Comparison of ENCODE assay signal across 9 mouse cellular contexts in the genomic region with DNA sequence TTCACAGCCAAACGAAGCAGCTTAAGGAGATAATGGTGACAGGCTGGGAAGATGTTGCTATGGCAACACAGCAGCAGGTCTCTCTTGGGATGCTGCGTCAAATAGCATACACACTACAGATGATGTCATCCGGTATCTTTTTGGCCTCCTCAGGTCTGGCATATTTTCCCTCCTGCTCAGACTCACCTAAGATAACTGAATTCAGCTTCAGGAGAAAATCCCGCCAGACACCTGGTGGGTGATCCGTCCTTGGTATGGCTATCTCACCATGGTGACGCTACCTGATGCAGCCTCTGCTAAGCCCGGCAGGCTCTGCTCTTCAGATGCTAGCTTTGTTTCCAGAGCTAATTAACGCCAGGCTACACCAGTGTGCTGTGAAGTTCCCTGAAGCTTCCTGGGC. TPM values are rescaled to one million over a fixed set of nuclear protein-coding genes. Genes with fewer than 3 reads are reported as not detected.
A peak's percentile ranks its signal among the peaks of the same experiment; 100 is the strongest.
DNase-seq lines count a peak whose midpoint lies in the region; ATAC-seq and TF ChIP-seq lines count a peak whose summit lies in the region.
"Had no signal": no experiment of that assay in that cellular context is flagged by ENCODE, and none has a peak within 500 bp of the region (broad histone marks: within the 10 kb centered on the region; RNA-seq: fewer than 3 reads in every experiment).

No protein-coding gene starts in this region.

- intact Hi-C loops in left cerebral cortex, adult 2 months (cut with DNase I): no loop called here

- peak; percentile 71 for ATAC-seq in forebrain, embryonic 14.5 days
- no peak for ATAC-seq in intestine, postnatal 0 days
- no peak for ATAC-seq in liver, embryonic 12.5 days

- no peaks in the 10 kb centered on the region for H3K36me3 ChIP-seq in forebrain, embryonic 14.5 days (ENCODE audit: control insufficient read depth, insufficient read depth, low read length)
- H3K36me3 ChIP-seq in intestine, postnatal 0 days (ENCODE audit: control insufficient read depth, insufficient read depth): no peaks in the 10 kb centered on the region
- no peaks in the 10 kb centered on the region for H3K36me3 ChIP-seq in liver, embryonic 12.5 days

- no peak for TF ChIP-seq CTCF in left cerebral cortex, adult 2 months (IDR thresholded peaks at IDR 0.05)
- TF ChIP-seq CTCF in intestine, postnatal 0 days (IDR thresholded peaks at IDR 0.05; ENCODE audit: low read depth): no peak

- DNase-seq in cerebellum, adult 9-11 months: peak; percentile 66
- peak; percentile 96 for DNase-seq in forebrain, embryonic 14.5 days (ENCODE audit: low spot score)
- DNase-seq in left cerebral cortex, adult 2 months (ENCODE audit: extremely low spot score in 1 of 2, low spot score in 2 of 2): peak; percentile 52 to 58
- peak; percentile 77 for DNase-seq in retina, embryonic 14.5 days (ENCODE audit: low spot score)
- no peak for DNase-seq in urinary bladder, postnatal 14 days (ENCODE audit: low spot score)
- DNase-seq in T-cell, adult 2 months (ENCODE audit: low spot score): no peak

- 7% methylated on average over 8 of the region's 8 CpGs for WGBS in forebrain, embryonic 14.5 days
- WGBS in intestine, postnatal 0 days: 51% methylated on average over 8 of the region's 8 CpGs
- 37% methylated on average over 8 of the region's 8 CpGs for WGBS in liver, embryonic 12.5 days (ENCODE audit: insufficient replicate concordance)

- peak overlapping the region; percentile 39 for H3K4me2 ChIP-seq in forebrain, embryonic 14.5 days (ENCODE audit: low read length)
- no peak overlapping the region for H3K4me2 ChIP-seq in intestine, postnatal 0 days (replicated peaks; ENCODE audit: low read depth)
- H3K4me2 ChIP-seq in liver, embryonic 12.5 days: no peak overlapping the region

- H3K27ac ChIP-seq in forebrain, embryonic 14.5 days (ENCODE audit: low read depth, low read length): peak overlapping the region; percentile 93
- H3K27ac ChIP-seq in left cerebral cortex, adult 2 months: peak overlapping the region; percentile 92
- no peak overlapping the region for H3K27ac ChIP-seq in intestine, postnatal 0 days (ENCODE audit: low read depth, low read length)
- H3K27ac ChIP-seq in liver, embryonic 12.5 days: no peak overlapping the region

- H3K4me1 ChIP-seq in forebrain, embryonic 14.5 days (ENCODE audit: control insufficient read depth, insufficient read depth, low read length): peaks cover 45% of the 10 kb centered on the region
- peaks cover 7% of the 10 kb centered on the region for H3K4me1 ChIP-seq in intestine, postnatal 0 days (replicated peaks; ENCODE audit: control insufficient read depth, insufficient read depth, low read length)
- H3K4me1 ChIP-seq in liver, embryonic 12.5 days: peaks cover 10% of the 10 kb centered on the region; the same call in 1 of the 2 replicates

- no peaks in the 10 kb centered on the region for H3K27me3 ChIP-seq in forebrain, embryonic 14.5 days (replicated peaks; ENCODE audit: control insufficient read depth, insufficient read depth, low read length)
- 0 out of 2 replicates have a peak, but pooled peaks cover 3% of the 10 kb centered on the region for H3K27me3 ChIP-seq in intestine, postnatal 0 days (replicated peaks; ENCODE audit: control insufficient read depth, insufficient read depth, low read length)
- peaks cover 17% of the 10 kb centered on the region for H3K27me3 ChIP-seq in liver, embryonic 12.5 days (replicated peaks)

- H3K9me3 ChIP-seq in forebrain, embryonic 14.5 days (replicated peaks; ENCODE audit: control insufficient read depth, low read length): no peaks in the 10 kb centered on the region
- no peaks in the 10 kb centered on the region for H3K9me3 ChIP-seq in intestine, postnatal 0 days (ENCODE audit: control insufficient read depth)
- H3K9me3 ChIP-seq in liver, embryonic 12.5 days (replicated peaks): no peaks in the 10 kb centered on the region

- H3K4me3 ChIP-seq in forebrain, embryonic 14.5 days (ENCODE audit: low read depth, low read length): no peak overlapping the region; the same call in 1 of the 2 replicates
- no peak overlapping the region for H3K4me3 ChIP-seq in left cerebral cortex, adult 2 months
- no peak overlapping the region for H3K4me3 ChIP-seq in intestine, postnatal 0 days (ENCODE audit: low read depth, low read length)
- H3K4me3 ChIP-seq in liver, embryonic 12.5 days: no peak overlapping the region

- peak overlapping the region; percentile 54 for H3K9ac ChIP-seq in forebrain, embryonic 14.5 days (ENCODE audit: low read length)
- no peak overlapping the region for H3K9ac ChIP-seq in intestine, postnatal 0 days (ENCODE audit: low read depth, low read length)
- no peak overlapping the region for H3K9ac ChIP-seq in liver, embryonic 12.5 days

RNA-seq across cellular contexts. Expression of a gene that starts 12.8 kb away (rescaled TPM):
- 0.35 and 0.51 TPM in 2 replicates for polyA plus RNA-seq in forebrain, embryonic 14.5 days (2014; fragmentation: Nextera tagmentation; extraction: Ambion mirVana)
- total RNA-seq in left cerebral cortex, adult 2 months (2021): under 1 TPM; 0.70 to 0.79 TPM
- polyA plus RNA-seq in intestine, postnatal 0 days (2015; fragmentation: Nextera tagmentation; extraction: Ambion mirVana): 0.10 TPM in 1 of 2 replicates, not detected in the other
- 0.08 and 0.15 TPM in 2 replicates for polyA plus RNA-seq in liver, embryonic 12.5 days (2016; fragmentation: Nextera tagmentation; extraction: Ambion mirVana)

RNA-seq across cellular contexts. Expression of a gene that starts 31.3 kb away (rescaled TPM):
- 9.7 and 10.8 TPM in 2 replicates for polyA plus RNA-seq in forebrain, embryonic 14.5 days (2014; fragmentation: Nextera tagmentation; extraction: Ambion mirVana)
- 10 to 100 TPM; 12.6 to 15.5 TPM for total RNA-seq in left cerebral cortex, adult 2 months (2021)
- polyA plus RNA-seq in intestine, postnatal 0 days (2015; fragmentation: Nextera tagmentation; extraction: Ambion mirVana): 0.35 and 0.39 TPM in 2 replicates
- 0.04 and 0.12 TPM in 2 replicates for polyA plus RNA-seq in liver, embryonic 12.5 days (2016; fragmentation: Nextera tagmentation; extraction: Ambion mirVana)
- polyA plus RNA-seq: heart, embryonic 14.5 days had no signal

RNA-seq across cellular contexts. Expression of a gene that starts 57.7 kb away (rescaled TPM):
- 155 and 159 TPM in 2 replicates for polyA plus RNA-seq in forebrain, embryonic 14.5 days (2014; fragmentation: Nextera tagmentation; extraction: Ambion mirVana)
- total RNA-seq in left cerebral cortex, adult 2 months (2021): 10 to 100 TPM; 63.8 to 65.7 TPM
- 126 and 135 TPM in 2 replicates for polyA plus RNA-seq in intestine, postnatal 0 days (2015; fragmentation: Nextera tagmentation; extraction: Ambion mirVana)
- 64.0 and 64.8 TPM in 2 replicates for polyA plus RNA-seq in liver, embryonic 12.5 days (2016; fragmentation: Nextera tagmentation; extraction: Ambion mirVana)

Comparison
In these comparisons a context has a peak if more than half of its experiments do, and no peak if none do; other contexts are left out.
1. DNase-seq: peak in cerebellum, adult 9-11 months (single experiment), forebrain, embryonic 14.5 days (single experiment), left cerebral cortex, adult 2 months (2 of 2) and retina, embryonic 14.5 days (single experiment); none in urinary bladder, postnatal 14 days (single experiment) and T-cell, adult 2 months (single experiment).
2. H3K27ac ChIP-seq: peak in forebrain, embryonic 14.5 days (single experiment) and left cerebral cortex, adult 2 months (single experiment); none in intestine, postnatal 0 days (single experiment) and liver, embryonic 12.5 days (single experiment).